Mouse (Mus musculus): ENCODE data around the gene Swi5. TPM values are rescaled to one million over a fixed set of nuclear protein-coding genes. Genes with fewer than 3 reads are reported as not detected.
A peak's percentile ranks its signal among the peaks of the same experiment; 100 is the strongest.
"Not testable (repeated sequence)": the region's sequence is repeated elsewhere in the genome, so short reads cannot be mapped to it uniquely, and the experiment has no call there.

Swi5 gene
- polyA plus RNA-seq, 2 experiments from 2014 or later, result 133 to 252 TPM

- no peak for ATAC-seq
Observed at GRCm38 (mm10) chr2:32311443-32312317, 23.8 kb upstream of the Swi5 start.

- no peak for ATAC-seq
Observed at GRCm38 (mm10) chr2:32310096-32310845, 22.4 kb upstream of the Swi5 start.

GRCm38 (mm10) chr2:32308870-32309568 lies 21.1 kb upstream of the Swi5 start:
- ATAC-seq, result no peak

GRCm38 (mm10) chr2:32307941-32308760 lies 20.3 kb upstream of the Swi5 start:
- ATAC-seq, result no peak

- ATAC-seq, result no peak
Observed at GRCm38 (mm10) chr2:32307247-32307798, 19.4 kb upstream of the Swi5 start.

- no peak for ATAC-seq
Observed at GRCm38 (mm10) chr2:32306176-32306575, 18.3 kb upstream of the Swi5 start.

GRCm38 (mm10) chr2:32305668-32306067 lies 17.8 kb upstream of the Swi5 start:
- ATAC-seq, result no peak

- no peak for ATAC-seq
Observed at GRCm38 (mm10) chr2:32304145-32304832, 16.4 kb upstream of the Swi5 start.

- ATAC-seq, result no peak
Observed at GRCm38 (mm10) chr2:32302952-32303351, 15.1 kb upstream of the Swi5 start.

GRCm38 (mm10) chr2:32299469-32299868 lies 11.6 kb upstream of the Swi5 start:
- ATAC-seq, result no peak

- ATAC-seq, result not testable (repeated sequence)
Observed at GRCm38 (mm10) chr2:32295842-32296241, 8.0 kb upstream of the Swi5 start.

- ATAC-seq, result no peak
Observed at GRCm38 (mm10) chr2:32295285-32295684, 7.4 kb upstream of the Swi5 start.

- no peak for ATAC-seq
Observed at GRCm38 (mm10) chr2:32294348-32294747, 6.5 kb upstream of the Swi5 start.

GRCm38 (mm10) chr2:32289578-32289977 lies 1.7 kb upstream of the Swi5 start:
- no peak for ATAC-seq

GRCm38 (mm10) chr2:32288371-32288931 lies 576 bp upstream of the Swi5 start:
- no peak for ATAC-seq

- ATAC-seq, result no peak
Observed at GRCm38 (mm10) chr2:32287334-32287840, 488 bp downstream of the Swi5 start, which contains the start of gene Golga2. TSS of gene Golga2 (plus strand) at chr2:32287384.

- ATAC-seq, result no peak
Observed at GRCm38 (mm10) chr2:32283986-32284385, 3.9 kb downstream of the Swi5 start.

- ATAC-seq, result no peak
Observed at GRCm38 (mm10) chr2:32282727-32283126, 5.1 kb downstream of the Swi5 start.

- ATAC-seq, result no peak
Observed at GRCm38 (mm10) chr2:32282289-32282688, 5.6 kb downstream of the Swi5 start.

- ATAC-seq, result no peak
Observed at GRCm38 (mm10) chr2:32275823-32276222, 12.1 kb downstream of the Swi5 start.

- peak; percentile 34 for ATAC-seq
Observed at GRCm38 (mm10) chr2:32260635-32261034, 27.2 kb downstream of the Swi5 start.
